Mouse (Mus musculus): ENCODE data around the gene Akt1.

Akt1 gene

DNA sequence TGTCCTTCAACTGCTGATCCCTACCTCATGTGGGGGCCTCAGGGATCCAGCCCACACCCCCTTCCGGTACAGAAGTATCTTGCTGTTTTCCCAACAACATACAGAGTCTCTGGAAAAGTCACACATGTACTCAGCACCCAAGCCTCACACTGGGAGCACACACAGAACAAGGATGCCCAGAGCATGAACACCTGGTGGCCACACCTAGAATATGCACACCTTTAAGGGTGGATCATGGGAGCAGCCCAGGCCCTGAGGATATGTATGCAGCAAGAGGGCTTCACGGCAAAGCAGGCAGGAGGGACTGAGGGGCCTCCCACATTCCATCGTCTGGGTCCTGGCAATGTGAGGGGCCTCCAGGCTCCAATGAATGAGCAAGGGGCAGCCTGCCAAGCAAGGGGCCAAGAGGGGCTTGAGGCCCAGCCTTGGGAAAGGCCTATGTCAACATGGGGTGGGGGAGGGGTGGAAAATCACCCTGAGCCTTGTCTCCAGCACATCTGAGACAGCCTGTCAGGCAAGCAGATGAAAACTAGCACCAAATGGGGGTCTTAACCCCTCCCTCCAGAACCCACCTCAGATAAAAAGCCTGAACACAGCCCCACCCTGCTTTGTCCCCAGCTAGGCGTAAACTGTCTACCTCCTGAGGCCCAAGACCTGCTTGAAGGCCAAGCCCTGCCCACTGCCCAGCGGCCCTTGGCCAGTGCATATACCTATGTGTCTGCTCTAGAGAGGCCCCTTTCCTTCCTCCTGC is 13.9 kb downstream of the Akt1 start:
- DNase-seq (ENCODE audit: low spot score): no peak

GRCm38 (mm10) chr12:112659109-112659508 is 15.6 kb downstream of the Akt1 start:
- peak; percentile 72 for DNase-seq (ENCODE audit: low spot score)

- DNase-seq (ENCODE audit: low spot score): no peak
Measured at GRCm38 (mm10) chr12:112658619-112659018, 16.1 kb downstream of the Akt1 start.

- DNase-seq (ENCODE audit: low spot score): no peak
Measured at GRCm38 (mm10) chr12:112654076-112654475, 20.6 kb downstream of the Akt1 start.

GRCm38 (mm10) chr12:112653157-112653824 is 21.4 kb downstream of the Akt1 start:
- DNase-seq (ENCODE audit: low spot score): peak; percentile 89

- DNase-seq (ENCODE audit: low spot score): peak; percentile 68
Measured at GRCm38 (mm10) chr12:112651778-112652439, 22.8 kb downstream of the Akt1 start.

GRCm38 (mm10) chr12:112648081-112648480 is 26.6 kb downstream of the Akt1 start:
- DNase-seq (ENCODE audit: low spot score): no peak

- no peak for DNase-seq (ENCODE audit: low spot score)
Measured at GRCm38 (mm10) chr12:112646139-112646538, 28.5 kb downstream of the Akt1 start.

DNA sequence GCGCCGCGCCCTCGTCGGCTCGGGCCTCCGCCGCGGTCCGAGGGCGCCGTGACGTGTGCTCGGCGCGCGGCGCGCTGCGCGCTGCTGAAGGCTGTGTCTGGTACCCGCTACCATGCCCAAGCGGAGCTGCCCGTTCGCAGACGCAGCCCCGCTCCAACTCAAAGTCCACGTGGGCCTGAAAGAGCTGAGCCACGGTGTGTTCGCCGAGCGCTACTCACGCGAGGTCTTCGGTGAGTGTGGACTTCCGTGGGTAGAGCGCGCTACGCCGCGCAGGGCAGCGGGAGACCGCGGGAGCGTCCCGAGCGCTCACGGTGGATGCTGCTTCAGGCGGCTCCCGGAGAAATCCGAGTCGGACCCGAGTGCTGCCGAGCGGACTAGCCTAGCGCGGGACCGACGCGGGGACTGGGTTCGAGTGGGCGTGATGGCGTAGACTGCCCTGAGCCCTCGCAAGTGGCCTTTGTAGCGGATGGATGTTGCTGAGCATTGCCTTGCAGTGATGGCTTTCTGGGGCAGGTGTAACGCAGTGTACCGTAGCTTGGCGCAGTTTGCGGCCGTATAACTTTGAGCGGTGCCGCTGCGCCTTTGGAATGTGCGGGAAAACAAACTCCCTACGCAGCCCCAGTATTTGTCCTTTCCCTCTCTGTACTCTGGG is 29.7 kb downstream of the Akt1 start:
- no peak for DNase-seq (ENCODE audit: low spot score)

DNA sequence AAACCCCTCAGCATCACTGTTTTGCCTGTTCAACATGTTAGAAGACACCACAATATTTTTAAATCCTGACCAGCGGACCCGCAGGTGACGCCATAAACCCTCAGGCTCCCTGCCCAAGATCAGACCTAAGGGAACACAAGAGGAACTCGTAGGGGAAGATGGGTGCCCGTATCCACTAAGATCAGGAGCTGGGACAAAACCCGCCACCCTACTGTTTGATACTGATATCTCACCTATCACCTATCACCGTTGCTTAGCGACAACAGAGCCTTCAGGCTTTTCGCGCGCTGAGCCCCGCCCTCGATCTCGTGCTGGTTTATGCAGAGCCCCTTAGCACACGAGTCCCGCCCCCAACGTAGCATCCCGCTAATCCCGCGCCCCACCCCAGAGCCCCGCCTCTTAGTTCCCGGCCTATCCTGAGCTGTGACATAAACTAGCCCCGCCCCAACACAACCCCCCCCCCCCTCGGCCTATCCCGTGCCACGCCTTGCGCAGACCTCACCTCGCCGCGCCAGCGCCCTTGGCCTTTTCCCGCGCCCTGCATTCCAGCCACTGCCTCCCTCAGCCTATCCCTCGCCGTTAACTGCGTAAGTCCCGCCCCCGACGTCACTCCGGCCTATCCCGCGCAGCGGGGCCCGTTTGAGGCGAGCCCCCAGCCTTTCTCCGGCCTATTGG is 30.4 kb downstream of the Akt1 start, which contains the start of gene Siva1:
TSS of gene Siva1 (plus strand) at position 500 of the 675 bp plus-strand sequence.
- DNase-seq (ENCODE audit: low spot score): peak; percentile 99

GRCm38 (mm10) chr12:112643126-112643525 is 31.6 kb downstream of the Akt1 start:
- no peak for DNase-seq (ENCODE audit: low spot score)

DNA sequence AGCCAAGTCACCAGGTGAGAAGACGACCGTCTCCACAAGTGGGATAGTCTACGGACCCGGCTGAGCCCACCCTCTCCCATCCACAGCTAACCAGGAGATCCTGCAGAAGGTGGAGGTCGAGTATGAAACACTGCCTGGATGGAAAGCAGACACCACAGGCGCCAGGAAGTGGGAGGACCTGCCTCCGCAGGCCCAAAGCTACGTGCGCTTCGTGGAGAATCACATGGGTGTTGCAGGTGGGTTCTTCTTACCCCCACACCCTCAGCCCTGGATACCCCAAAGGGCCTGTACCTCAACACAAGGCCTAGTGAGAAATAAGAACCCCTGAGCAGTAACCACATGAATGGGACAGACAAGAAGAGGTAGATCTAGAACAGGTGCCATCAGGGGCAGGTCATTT is 35.2 kb downstream of the Akt1 start:
- no peak for DNase-seq (ENCODE audit: low spot score)

- peak; percentile 57 for DNase-seq (ENCODE audit: low spot score)
Measured at GRCm38 (mm10) chr12:112633686-112634085, 41.0 kb downstream of the Akt1 start.

DNA sequence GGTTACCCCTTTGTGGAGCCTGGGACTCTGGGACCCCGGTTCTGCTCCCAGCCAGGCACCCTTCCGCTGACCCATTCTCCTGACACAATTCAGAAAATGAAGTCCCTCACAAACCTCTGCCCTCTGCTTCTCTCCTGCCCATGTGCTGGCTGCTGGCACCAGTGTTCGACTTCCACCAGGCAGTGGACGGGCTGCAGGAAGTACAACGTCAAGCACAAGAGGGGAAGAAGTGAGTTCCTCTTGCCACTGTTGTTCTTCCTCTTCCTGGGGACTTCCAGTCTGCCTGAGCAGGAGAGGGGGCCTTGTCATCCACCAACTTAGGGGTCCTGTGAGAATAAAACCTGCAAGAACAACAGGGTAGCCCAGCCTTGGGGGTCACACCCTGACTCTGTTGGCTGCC is 41.8 kb downstream of the Akt1 start:
- peak; percentile 39 for DNase-seq (ENCODE audit: low spot score)

DNA sequence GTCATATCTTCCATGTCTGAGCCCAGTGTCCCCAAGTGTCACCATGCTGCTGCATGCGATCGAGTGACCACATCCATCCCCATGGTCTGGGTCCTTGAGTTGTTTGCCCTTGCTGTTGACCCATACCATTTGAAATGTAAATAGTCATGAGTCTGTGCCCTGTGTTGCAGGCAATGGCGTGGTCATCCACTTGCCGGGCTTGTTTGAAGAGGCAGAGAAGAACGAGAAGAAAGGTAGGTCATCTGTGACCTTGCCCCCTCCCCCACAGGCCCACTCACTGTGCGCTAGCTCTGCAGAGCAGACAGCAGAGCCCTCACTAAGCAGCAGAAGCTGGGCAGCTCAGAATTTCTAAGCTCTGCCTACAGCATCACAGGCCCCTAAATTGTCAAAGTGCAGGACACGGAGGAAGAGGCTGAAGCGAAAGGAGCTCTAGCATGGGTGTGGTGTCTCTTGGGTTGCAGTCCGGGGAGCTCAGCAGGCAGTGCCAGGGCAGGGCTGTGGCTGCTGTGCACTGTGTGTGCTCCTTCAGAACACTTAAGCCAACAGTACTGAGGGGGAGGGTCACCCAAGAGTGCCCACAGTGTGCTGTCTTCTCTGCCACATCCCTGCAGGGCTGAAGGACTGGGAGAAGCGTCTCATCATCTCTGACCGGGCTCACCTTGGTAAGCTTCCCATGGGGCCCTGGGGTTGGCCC is 42.5 kb downstream of the Akt1 start:
- DNase-seq (ENCODE audit: low spot score): peak; percentile 48

DNA sequence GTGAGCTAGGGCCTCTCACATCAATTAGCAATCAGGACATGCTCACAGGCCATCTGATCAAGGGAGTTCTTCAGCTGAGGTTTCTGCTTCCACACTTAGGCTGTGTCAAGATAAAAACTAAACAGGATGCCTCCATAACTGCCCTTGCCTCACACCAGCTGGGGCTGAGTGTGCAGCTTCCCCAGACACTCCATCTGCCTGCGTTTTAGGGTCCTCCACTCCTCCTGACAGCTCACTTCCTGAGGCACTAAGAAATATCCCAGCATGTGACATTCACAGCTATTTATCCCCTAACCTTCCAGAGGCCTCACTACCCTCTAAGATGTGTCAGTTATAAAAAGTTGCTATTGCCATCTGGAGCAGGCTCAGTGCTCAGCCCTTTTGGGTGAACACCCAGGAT is 43.2 kb downstream of the Akt1 start:
- no peak for DNase-seq (ENCODE audit: low spot score)

DNA sequence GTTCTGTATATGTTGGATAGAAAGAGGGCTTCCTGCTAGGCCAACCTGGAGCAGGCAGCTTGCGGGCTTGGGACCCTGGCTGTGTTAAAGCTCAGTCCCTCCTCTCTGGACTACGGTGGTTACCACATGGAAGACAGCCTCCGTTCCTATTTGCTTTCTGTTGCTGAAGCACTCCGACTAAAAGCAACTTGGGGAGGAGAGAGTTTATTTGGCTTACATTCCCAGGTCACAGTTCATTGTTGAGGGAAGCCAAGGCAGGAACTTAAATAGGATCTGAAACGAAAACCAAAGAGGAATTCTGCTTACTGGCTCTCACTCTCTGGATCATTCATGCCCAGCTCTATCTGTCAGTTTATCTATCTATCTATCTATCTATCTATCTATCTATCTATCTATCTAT is 43.9 kb downstream of the Akt1 start:
- DNase-seq (ENCODE audit: low spot score): no peak

GRCm38 (mm10) chr12:112630029-112630428 is 44.7 kb downstream of the Akt1 start:
- DNase-seq (ENCODE audit: low spot score): no peak

GRCm38 (mm10) chr12:112628928-112629721 is 45.6 kb downstream of the Akt1 start:
- DNase-seq (ENCODE audit: low spot score): peak; percentile 84

DNA sequence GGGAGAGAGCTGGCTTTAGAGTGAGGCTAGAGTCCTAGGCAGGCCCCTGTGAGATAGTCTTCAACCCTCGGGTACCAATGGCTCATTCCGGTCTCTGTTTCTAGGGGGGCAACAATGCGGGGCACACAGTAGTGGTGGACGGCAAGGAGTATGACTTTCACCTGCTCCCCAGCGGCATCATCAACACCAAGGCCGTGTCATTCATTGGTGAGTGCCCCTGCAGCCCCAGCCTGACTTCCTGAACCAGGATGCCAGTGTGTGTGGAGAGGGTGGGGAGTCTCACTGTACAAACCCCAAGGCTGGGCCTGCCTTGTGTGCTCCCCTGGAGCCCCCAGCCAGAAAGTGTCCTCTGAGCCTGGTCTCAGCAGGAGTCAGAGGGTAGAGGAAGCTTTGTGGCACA is 46.5 kb downstream of the Akt1 start:
- DNase-seq (ENCODE audit: low spot score): no peak

All from lung, postnatal 25 days (tissue).